Mouse (Mus musculus): Measurements from ENCODE around the gene Hmgcs2.

Hmgcs2 gene

DNA sequence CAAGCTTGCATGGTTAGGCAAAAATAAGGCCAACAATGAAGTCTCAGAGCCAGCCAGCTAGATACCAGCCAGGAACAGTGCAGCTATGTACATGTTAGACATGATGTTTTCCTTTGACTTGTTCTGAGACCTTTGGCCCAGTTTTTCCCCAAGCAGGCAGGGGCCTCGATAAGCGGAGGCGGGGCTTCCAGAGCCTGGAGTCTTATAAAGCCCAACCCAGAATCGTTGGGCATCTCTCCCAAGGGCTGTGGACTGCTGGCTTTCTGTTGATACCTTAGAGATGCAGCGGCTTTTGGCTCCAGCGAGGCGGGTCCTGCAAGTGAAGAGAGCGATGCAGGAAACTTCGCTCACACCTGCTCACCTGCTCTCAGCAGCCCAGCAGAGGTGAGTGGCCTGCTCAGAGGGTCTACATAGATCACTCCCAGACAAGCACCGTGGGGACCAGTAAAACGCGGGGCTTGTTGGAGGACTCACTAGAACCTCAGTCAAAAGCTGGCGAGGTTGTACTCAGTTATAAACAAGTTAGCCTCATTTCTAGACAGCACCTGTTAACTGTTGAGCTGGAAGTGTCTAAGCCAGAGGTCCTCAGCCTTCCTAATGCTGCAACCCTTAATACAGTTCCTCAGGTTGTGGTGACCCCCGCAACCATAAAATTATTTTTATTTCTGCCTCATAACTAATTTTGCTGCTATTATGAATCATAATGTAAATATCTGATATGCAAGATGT lies at the start of gene Hmgcs2:
Hmgcs2 (plus strand) TSS at position 232 of the 729 bp plus-strand sequence.
- DNase-seq (ENCODE audit: low spot score in 2 of 2) = peak in 1 of 2 experiments; percentile 32

DNA sequence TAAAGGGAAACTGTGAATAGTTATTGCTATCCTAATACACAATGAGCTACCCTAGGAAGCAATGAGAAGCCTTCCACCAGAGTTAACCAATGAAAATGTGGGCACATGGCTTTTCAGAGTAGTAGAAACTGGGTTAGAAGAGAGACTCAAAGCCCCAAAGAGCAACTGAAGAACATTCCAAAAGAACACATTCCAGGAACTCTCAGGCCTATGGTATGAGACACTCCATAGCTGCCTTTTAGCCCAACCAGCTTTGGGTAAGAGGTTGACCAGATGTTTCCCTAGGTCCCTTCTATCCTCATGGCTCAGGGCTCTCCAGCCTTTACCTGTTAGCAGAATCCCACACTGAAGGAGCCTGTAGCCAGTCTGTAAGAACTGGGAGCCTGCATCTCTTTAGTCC lies 46.7 kb upstream of the Hmgcs2 start:
- DNase-seq (ENCODE audit: low spot score in 2 of 2) = no peak

DNA sequence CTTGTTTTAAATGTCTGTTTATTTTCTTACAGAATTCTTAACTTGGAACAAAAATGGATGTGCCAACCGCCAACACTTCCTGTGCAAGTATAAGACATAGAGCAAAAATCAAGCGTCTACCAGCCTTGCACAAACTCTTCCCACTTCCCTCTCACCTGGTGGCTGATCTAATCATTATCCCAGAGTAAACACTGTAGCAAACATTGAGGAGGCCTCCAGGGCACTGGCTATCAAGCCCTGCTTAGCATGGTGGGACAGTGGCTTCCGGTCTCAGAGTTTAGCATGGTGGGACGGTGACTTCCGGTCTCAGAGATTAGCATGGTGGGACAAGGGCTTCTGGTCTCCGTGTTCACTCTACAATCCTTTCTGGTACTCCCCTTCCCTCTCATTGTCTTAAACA lies 44.0 kb upstream of the Hmgcs2 start:
- DNase-seq (ENCODE audit: low spot score in 2 of 2) = no peak

DNA sequence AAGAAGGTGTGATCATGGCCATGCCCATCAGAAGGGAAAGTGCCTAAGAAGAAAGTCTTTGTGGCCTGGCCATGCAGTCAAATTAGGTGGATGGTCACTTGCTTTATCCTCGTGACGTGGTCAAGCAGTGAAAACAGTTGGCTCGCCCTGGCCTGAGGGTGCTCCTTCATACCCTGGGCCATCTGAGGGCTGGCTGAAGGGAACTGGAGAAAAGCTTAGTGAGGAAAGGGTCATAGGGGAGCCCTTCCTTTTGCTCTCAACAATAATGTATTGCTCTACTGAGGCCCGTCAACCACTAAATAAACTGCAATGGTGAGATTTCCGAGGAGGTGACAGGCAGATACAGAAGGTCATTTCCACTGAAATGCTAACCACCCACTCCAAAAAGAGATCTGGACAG lies 43.0 kb upstream of the Hmgcs2 start:
- no peak for DNase-seq (ENCODE audit: low spot score in 2 of 2)

DNA sequence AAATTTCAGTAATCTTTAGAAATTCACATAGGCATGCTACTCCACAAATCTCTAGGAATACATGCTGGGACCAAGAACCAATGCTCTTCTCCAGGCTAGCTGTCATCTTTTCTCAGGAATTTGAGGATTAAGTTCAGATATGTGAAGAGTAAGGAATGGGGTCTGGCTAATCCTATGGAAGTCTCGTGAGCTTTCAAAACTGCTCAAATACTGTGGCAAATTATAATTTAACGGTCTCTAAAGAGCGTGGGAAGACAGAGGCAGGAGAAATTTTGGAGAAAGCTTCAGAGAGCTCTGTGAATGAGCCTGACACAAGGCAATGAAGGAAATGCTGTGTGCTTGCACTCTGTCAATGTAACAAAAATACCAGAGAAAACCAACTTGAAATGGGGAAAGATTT lies 42.1 kb upstream of the Hmgcs2 start:
- no peak for DNase-seq (ENCODE audit: low spot score in 2 of 2)

DNA sequence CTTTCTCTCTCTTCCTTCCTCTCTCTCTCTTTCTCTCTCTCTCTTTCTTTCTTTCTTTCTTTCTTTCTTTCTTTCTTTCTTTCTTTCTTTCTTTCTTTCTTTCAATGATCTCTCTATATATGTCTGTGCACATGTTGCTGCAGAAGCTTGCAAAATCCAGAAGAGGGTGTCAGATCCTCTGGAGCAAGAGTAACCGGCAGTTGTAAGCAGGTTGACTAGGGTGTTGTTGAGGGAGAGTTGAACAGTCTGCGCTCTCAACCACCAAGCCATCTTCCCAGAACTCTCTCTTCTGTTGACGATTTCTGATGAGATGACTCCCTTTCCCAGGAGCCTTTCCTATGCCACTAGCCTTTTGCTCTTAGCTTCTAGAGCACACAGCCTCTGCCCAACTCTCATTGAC lies 38.2 kb upstream of the Hmgcs2 start:
- DNase-seq (ENCODE audit: low spot score in 2 of 2) = no peak

DNA sequence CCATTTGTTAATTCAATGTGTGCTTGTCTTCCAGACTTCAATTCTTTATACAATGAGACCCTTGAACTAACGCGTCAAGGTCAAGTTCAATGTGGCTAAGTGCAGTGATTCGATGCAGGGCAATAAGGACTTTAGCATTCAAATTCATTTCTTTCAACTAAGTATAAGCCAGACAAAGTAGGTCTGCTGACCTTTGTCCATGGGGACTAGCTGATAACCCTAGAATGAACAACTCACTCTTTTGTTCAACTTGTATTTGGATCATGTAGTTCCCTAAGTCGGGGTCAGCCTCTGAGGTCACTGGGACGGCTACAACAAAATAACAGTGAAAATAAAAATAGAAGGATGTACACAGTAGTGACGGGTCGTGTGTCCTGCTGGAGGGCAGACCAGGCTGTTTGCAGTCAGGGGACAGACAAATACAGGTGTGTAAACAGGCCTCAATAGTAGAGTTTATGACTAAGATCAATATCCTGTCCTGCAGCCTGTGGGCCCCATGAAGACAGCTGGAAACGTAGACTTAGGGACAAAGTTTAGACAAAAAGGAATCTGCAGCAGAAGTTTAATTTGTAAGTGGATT lies 37.7 kb upstream of the Hmgcs2 start:
- no peak for DNase-seq (ENCODE audit: low spot score in 2 of 2)

DNA sequence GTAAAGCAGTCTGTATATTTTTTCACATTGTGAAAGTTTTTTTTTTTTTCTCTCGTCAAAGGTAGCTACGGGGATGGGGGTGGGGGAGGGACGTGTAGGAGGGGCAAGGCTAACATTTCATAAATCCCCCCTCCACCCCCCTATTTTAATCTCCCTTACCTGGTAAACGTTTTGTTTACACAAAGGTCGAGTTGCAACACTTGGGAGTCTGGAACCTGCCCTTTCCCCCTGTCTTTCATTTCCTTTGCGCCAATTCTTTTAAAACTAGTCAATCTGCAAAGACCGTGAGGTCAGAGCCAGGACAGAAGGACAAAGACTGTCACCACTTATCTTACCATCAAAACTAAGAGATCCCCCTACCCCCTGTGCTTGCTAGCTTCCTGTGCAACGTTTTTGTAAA lies 34.3 kb upstream of the Hmgcs2 start:
- no peak for DNase-seq (ENCODE audit: low spot score in 2 of 2)

DNA sequence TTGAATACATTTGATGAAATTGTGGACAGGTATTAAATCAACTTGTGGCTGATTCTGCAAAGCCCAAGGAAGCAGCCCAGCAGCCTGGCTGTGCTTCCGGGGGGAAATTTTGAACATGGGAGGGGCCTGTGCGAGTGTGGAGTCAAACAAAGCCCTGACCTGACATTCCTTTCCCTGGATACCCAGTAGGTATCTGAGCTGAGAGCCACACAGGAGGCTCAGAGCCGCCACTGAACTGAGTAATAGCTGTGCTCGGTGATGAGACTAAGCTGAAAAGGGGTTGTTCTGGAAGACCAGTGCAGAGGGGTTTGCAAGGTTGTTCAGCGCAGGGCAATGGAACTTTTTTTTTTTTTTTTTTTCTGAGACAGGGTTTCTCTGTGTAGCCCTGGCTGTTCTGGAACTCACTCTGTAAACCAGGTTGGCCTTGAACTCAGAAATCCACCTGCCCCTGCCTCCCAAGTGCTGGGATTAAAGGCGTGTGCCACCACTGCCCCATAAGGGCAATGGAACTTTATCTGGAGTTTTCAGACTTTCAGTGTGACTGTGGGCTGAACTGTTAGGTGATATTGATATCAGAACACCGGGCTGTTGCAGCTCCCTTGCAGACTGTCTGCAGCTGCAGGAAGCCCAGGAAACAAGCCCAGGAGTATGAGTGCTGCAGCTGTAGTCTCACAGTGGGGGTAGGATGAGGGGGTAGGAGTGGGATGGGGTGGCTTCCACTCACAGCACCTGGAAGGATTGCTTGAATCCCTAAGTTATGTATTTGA lies 33.1 kb upstream of the Hmgcs2 start:
- no peak for DNase-seq (ENCODE audit: low spot score in 2 of 2)

DNA sequence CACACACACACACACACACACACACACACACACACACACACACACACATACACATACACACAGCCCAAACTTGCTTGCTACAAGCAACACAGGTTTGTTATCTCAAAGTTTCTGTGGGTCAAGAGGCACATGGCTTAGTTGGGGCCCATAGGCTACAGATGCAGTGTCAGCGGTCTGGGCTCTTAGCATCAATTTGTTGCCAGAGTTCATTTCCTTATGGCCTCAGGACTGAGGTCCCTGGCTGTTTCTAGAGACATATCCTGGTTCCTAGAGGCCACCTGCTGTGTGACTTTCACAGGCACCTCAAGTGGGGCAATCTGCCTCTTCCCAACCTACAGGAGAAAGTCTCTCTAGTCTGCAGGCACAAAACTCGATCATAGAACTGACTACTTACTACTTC lies 30.9 kb upstream of the Hmgcs2 start:
- no peak for DNase-seq (ENCODE audit: low spot score in 2 of 2)

DNA sequence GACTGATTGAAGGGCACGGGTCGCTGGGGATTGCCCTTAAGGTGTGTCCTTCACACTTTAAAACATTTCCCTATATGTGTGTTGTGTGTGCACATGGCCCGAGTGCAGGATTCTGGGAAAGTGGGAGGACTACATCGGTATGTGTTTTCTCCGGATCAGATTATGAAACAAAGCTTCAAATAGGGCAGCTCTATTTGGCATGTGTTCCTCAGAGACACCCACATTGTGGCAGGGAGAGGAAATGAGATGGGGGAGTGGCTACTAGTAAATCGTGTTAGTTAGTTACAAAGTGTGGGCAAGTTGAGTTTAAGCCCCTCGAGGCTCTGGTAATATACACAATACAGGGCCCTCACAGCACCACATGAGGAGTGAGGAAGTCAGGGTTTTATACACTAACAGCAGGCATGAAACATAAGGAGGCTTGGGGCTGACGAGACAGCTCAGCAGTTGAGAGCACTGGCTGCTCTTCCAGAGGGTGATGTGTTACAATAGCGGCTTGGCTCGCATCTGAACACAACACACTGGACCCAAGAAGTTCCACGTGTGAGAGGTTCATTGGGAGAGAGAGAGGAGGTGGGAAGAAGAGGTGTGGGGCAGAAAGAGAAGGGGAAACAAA lies 30.3 kb upstream of the Hmgcs2 start:
- no peak for DNase-seq (ENCODE audit: low spot score in 2 of 2)

DNA sequence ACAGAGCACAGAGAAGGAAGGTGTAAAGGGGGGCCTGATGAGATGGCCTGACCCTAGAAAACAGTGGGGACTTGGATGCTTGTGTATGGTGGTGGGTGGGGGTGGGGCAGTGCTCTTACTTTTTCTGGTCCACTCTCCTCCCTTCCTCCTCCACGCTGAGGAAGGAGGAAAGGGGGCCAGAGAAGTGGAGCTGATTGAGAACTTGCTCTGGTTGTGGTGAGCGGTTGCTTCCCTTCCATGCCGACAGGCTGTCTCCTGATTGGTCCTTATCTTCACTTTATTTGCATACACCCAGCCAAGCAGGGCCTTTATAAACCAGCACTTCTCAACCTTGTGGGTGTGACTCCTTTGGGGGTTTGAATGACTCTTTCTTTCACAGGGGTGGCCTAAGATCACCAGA lies 26.2 kb upstream of the Hmgcs2 start:
- DNase-seq (ENCODE audit: low spot score in 2 of 2) = no peak

DNA sequence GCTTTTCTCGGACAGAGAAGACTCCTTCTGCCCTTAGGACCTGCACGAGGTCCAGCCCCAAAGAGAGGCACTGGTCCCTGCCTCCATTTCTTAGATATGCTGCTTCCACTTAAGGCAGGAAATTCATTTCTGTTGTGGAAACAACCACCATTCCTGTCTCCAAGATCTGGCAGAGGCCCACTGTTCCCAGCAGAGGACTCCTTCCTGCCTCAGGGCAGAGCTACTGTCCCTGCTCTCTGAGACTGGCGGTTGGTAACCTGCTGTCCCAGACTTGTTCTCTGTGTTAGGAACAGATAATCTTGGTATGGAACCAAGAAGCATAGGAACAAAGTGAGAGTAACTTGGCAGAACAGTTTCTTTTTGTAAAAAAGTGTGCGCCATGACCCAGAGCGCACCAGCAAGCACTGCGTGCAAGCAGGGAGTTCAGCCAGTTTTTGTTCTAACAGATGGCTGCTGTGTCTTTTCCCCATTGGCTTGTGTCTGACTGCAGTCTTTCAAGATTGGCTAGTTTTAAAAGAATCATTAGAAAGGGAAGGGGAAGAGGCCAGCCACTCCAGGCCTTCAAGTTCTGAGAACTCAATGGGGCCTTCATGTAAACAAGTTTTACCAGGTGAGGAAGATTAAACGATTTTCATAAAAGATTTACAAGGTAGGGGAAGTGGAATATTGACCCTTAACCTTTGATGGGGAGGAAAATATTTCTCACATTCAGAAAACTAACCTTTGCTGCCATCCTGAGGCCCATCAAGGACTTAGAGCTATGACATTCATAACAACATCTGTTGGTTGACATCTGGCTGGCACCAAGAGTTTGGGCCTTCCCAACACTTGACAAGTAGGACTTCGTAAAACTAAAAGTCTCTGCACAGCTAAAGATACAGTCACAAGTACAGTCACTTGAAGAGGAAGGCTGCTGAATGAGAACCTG lies 25.3 kb upstream of the Hmgcs2 start:
- DNase-seq (ENCODE audit: low spot score in 2 of 2) = no peak

DNA sequence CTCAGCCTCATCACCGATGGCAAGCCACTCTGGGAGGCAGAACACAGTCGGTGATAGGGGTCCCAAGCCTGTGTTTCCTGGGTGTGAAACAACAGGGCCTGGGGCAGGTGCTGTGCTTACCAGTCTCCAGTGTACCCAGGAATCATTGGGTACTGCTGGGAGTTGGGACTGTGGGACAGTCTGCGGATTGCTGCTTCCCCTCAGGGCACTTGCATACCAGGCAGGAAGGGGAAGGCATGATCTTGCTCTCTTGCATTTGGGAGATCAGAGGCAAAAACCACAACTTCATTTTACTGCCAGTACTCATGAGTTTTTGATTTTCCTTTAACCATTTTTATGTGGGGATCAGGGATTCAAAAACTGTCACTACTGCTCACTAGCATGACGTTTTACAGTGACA lies 21.5 kb upstream of the Hmgcs2 start:
- no peak for DNase-seq (ENCODE audit: low spot score in 2 of 2)

DNA sequence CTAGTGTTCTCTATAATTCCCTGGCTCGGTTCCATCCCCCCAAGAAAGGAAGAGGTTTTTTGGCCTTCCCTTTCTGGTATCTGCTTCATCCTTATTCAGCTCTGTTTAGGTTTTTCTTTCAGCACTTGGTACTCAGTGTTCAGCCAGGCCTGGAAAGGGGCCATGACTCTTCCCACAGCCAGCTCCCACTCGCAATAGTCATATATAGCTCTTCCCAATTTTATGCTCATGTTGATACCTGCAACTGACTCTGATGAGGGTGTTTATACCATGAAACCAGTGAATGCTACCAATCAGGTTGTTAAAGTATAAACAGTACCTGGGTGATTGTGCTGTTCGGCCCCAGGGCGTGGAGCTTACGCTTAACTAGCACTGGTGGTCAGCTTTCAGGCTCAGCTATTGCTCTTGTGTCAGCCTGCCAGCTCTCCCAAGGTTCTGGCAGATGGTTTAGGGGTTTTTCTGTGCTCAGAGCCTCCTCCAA lies 20.9 kb upstream of the Hmgcs2 start:
- no peak for DNase-seq (ENCODE audit: low spot score in 2 of 2)

DNA sequence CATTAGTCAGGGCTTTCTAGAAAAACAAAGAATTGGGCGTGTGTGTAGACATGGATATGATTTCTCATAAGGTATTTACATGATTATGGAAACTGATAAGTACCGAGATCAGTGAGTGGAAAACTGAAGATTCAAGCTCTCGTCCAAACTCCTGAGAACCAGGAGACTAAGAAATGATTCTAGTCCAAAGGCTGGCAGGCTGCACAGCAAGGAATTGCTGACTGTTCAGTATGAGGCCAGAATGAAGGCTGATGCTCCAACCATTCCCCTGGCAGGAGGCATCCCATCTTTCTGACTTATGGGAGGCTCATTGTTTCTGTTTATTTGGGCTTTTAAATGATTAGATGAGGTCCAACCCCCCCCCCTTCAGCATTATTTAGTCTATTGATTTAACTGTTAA lies 19.7 kb upstream of the Hmgcs2 start:
- DNase-seq (ENCODE audit: low spot score in 2 of 2) = no peak

DNA sequence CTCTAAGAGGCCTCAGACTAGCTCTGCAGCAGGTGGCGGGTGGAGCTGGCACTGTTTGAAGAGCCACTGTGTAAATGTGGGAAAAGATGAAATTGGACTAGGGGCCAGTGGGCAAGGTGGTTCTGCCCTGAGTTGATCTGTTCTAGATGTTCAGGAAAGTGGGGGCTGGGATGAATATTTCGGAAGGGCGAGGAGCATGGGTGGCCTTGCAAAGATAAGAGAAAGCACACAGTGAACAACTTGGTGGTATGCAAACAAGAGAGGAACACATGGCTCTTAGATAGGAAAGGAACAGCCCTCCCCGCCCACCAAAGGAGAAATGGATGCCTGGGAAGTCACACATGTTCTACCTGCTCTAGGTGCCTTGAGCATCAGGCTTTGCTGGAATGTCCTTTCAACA lies 18.8 kb upstream of the Hmgcs2 start:
- no peak for DNase-seq (ENCODE audit: low spot score in 2 of 2)

DNA sequence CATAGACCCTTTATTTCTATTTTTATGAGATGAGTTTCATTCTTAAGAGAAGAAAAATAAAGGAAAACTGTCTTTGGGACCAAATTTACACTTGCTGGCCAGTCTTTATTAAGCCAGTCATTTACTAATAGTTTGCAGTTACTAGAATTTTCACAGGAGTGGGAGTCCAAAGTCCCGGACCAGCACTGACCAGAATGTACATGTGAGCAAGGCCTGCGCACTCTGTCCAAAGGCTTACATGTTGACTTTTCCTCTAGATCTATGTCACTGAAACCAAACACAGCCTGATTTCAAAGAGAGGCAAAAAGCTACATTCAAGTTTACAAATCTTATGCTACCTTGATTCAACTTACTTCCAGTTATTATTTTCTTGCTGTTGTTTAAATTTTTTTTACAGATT lies 18.1 kb upstream of the Hmgcs2 start:
- DNase-seq (ENCODE audit: low spot score in 2 of 2) = no peak

DNA sequence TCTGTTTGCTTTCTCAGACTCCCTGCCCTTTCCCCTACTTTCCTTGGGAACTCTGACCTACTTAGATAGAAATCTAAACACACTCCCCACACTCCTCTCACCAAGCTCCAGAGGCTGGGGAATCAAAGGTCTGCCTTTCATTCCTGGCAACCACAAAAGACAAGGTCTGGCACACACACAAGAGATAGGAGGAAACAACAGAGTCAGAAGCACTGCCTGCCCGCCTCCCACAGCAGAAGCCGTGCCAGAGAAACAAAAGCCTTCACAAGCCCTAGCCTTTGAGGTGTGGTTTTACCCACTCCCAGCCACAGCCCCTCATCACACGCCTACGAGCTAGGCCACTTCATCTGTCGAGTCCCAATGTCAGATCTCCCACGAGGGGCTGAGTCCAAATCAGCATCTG lies 13.0 kb upstream of the Hmgcs2 start:
- DNase-seq (ENCODE audit: low spot score in 2 of 2) = no peak

DNA sequence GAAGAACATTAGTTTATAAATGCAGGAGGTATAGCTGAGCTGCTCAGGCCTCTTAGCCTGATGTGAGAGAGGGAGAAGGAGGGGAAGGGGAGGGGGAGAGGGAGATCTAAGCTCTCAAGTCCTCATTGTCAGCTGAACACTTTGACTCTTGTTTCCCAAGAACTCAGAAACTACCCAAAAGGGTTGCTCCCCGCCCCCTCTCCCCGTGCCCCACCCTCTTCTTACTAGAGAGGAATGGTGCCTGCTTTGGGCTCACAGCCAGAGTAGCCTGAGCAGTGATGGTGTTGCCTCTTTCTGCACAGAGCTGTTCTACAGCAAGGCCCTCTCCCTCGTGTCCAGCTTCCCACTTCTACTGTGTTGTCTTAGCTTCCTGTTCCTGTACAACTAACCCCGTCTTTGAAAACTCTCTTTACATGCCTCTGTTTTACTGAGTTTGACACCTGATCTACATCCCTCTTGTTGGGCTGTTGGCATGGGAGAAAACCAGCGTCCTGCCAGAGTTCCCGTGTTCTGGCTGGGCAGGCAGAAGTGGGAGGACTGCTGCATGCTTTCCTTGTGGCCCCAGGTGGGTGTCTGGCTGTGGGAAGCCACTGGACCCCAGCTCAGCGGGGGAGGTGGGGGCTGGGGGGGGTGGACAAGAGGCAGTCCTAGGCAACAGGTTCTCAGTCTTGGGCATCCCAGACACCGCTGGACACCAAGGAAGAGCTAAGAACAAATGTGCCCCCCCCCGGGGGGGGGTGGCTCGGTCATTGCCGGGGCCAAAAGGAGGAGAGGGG lies 6.4 kb upstream of the Hmgcs2 start:
- no peak for DNase-seq (ENCODE audit: low spot score in 2 of 2)

DNA sequence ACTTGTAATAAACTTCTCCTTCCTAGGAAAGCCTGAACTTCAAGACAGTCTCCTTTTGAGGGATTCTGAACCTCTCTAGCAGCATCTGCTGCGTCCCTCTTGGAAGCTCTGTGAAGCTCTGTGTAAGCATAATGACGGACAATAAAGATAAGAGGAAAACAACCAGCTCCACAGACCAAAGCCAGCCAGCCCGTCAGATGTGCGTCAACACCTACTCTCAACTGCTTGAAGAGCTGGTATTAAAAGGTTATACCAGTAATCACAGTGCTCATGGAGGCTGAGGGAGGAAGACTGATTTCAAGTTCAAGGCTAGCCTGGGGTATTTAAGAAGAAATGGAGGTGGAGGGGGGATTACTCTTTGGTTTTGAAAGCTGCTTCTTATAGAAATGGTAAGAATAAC lies 553 bp upstream of the Hmgcs2 start:
- no peak for DNase-seq (ENCODE audit: low spot score in 2 of 2)
